Mouse (Mus musculus): ENCODE data around the gene Abcb6.

The Abcb6 gene

GRCm38 (mm10) chr1:75180105-75180590 lies at the start of gene Abcb6:
Gene Abcb6, minus strand, starts transcription at chr1:75180392.
- peak; percentile 85 for DNase-seq (ENCODE audit: low spot score)

GRCm38 (mm10) chr1:75229158-75229557 lies 49.0 kb upstream of the Abcb6 start:
- no peak for DNase-seq (ENCODE audit: low spot score)

GRCm38 (mm10) chr1:75227653-75228052 lies 47.5 kb upstream of the Abcb6 start:
- no peak for DNase-seq (ENCODE audit: low spot score)

GRCm38 (mm10) chr1:75226138-75226537 lies 45.9 kb upstream of the Abcb6 start:
- DNase-seq (ENCODE audit: low spot score) = no peak

- DNase-seq (ENCODE audit: low spot score) = no peak
Observed at GRCm38 (mm10) chr1:75225473-75225872, 45.3 kb upstream of the Abcb6 start.

- DNase-seq (ENCODE audit: low spot score) = no peak
Observed at GRCm38 (mm10) chr1:75223532-75223931, 43.3 kb upstream of the Abcb6 start.

GRCm38 (mm10) chr1:75222926-75223325 lies 42.7 kb upstream of the Abcb6 start:
- DNase-seq (ENCODE audit: low spot score) = no peak

- no peak for DNase-seq (ENCODE audit: low spot score)
Observed at GRCm38 (mm10) chr1:75221538-75221937, 41.3 kb upstream of the Abcb6 start.

- no peak for DNase-seq (ENCODE audit: low spot score)
Observed at GRCm38 (mm10) chr1:75219531-75219930, 39.3 kb upstream of the Abcb6 start, which contains the start of gene Tuba4a. Gene Tuba4a, minus strand, starts transcription at chr1:75219865.

- DNase-seq (ENCODE audit: low spot score) = peak; percentile 86
Observed at GRCm38 (mm10) chr1:75219078-75219477, 38.9 kb upstream of the Abcb6 start.

GRCm38 (mm10) chr1:75218227-75219001 lies 38.2 kb upstream of the Abcb6 start:
- peak; percentile 20 for DNase-seq (ENCODE audit: low spot score)

GRCm38 (mm10) chr1:75217893-75218226 lies 37.7 kb upstream of the Abcb6 start:
- no peak for DNase-seq (ENCODE audit: low spot score)

GRCm38 (mm10) chr1:75216797-75217585 lies 36.8 kb upstream of the Abcb6 start:
- no peak for DNase-seq (ENCODE audit: low spot score)

GRCm38 (mm10) chr1:75215785-75216184 lies 35.6 kb upstream of the Abcb6 start:
- DNase-seq (ENCODE audit: low spot score) = no peak

GRCm38 (mm10) chr1:75214886-75215285 lies 34.7 kb upstream of the Abcb6 start:
- no peak for DNase-seq (ENCODE audit: low spot score)

- DNase-seq (ENCODE audit: low spot score) = no peak
Observed at GRCm38 (mm10) chr1:75214442-75214841, 34.2 kb upstream of the Abcb6 start.

GRCm38 (mm10) chr1:75213096-75213495 lies 32.9 kb upstream of the Abcb6 start:
- DNase-seq (ENCODE audit: low spot score) = no peak

GRCm38 (mm10) chr1:75212542-75212941 lies 32.4 kb upstream of the Abcb6 start:
- no peak for DNase-seq (ENCODE audit: low spot score)

- no peak for DNase-seq (ENCODE audit: low spot score)
Observed at GRCm38 (mm10) chr1:75211141-75211708, 31.0 kb upstream of the Abcb6 start.

GRCm38 (mm10) chr1:75210136-75211087 lies 30.2 kb upstream of the Abcb6 start, which contains the start of the genes Glb1l and Stk16:
Gene Glb1l, minus strand, starts transcription at chr1:75210813.
Gene Stk16, plus strand, starts transcription at chr1:75210838.
- peak; percentile 93 for DNase-seq (ENCODE audit: low spot score)

GRCm38 (mm10) chr1:75208967-75209678 lies 28.9 kb upstream of the Abcb6 start:
- DNase-seq (ENCODE audit: low spot score) = peak; percentile 49

All from ovary, postnatal 36 days (tissue).